Mouse (Mus musculus): ENCODE results near the gene Klk12. TPM values are rescaled to one million over a fixed set of nuclear protein-coding genes. Genes with fewer than 3 reads are reported as not detected.

Gene Klk12
- total and polyA plus RNA-seq, 2 experiments from 2014 or later, result not detected

DNA sequence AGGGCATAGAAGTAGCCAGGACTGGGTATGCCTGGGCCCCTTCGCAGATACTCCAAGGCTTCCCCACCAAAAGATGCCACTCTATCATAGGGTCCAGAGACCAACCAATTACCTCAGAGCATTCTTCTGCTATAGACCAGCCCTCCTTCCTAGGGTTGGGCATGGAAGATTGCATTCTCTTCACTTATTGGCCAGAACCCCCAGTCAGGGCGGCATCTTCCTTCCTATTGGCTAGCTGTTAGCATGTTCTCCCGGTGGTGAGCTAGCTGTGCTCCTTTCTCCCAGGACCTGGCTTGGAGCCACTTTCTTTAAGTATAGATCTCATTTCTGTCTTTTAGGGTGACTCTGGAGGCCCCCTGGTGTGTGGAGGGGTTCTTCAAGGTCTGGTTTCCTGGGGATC lies 4.2 kb downstream of the Klk12 start:
- Histone ChIP-seq H3K36me3 (ENCODE audit: insufficient read depth, low read length) (no peaks in the 10 kb centered on the region), H3K27me3 (ENCODE audit: insufficient read depth, low read length) (no peaks in the 10 kb centered on the region), H3K4me3 (ENCODE audit: low read length) (no peak overlapping the region), H3K9ac (replicated peaks; ENCODE audit: low read length) (no peak overlapping the region), H3K27ac (no peak overlapping the region), H3K4me2 (ENCODE audit: low read depth, low read length) (no peak overlapping the region), H3K9me3 (ENCODE audit: low read length) (no peaks in the 10 kb centered on the region), H3K4me1 (ENCODE audit: insufficient read depth, low read length) (no peaks in the 10 kb centered on the region)
- DNase-seq (ENCODE audit: low spot score) (no peak), ATAC-seq (no peak)
- 75% methylated on average over 3 of the region's 3 CpGs for WGBS
- no peak for TF ChIP-seq CTCF (IDR thresholded peaks at IDR 0.05; ENCODE audit: low read depth)

DNA sequence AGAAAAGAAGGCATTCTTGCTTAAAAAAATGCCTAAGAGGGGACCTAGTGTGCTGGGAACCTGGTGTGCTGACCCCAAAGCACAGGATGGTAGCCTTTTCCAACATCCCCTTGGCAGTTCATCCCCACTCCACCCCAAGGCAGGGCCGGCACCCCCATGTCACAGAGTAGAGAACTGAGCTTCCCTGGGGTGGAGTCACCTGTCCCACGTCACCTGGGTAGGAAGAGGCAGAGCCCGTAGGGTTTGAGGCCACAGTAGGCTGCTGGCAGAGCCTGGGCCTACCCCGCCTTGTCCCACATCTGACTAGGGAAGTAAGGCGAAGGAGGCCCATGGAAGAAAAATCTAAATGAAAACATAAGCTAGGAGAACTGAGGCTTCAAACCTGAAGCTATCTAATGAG lies 5.7 kb downstream of the Klk12 start, which contains the start of gene Klk11:
Klk11 (plus strand) TSS at position 241 of the 400 bp plus-strand sequence.
- Histone ChIP-seq H3K4me1 (ENCODE audit: insufficient read depth, low read length) (no peaks in the 10 kb centered on the region), H3K27me3 (ENCODE audit: insufficient read depth, low read length) (no peaks in the 10 kb centered on the region), H3K27ac (no peak within 1 kb of the TSS), H3K36me3 (ENCODE audit: insufficient read depth, low read length) (no peaks in the 10 kb centered on the region), H3K4me2 (ENCODE audit: low read depth, low read length) (no peak within 1 kb of the TSS), H3K4me3 (ENCODE audit: low read length) (no peak within 1 kb of the TSS), H3K9ac (replicated peaks; ENCODE audit: low read length) (no peak within 1 kb of the TSS), H3K9me3 (ENCODE audit: low read length) (no peaks in the 10 kb centered on the region)
- WGBS, result 98% methylated on average over 5 of the region's 5 CpGs
- TF ChIP-seq CTCF (IDR thresholded peaks at IDR 0.05; ENCODE audit: low read depth), result no peak
- DNase-seq (ENCODE audit: low spot score), result no peak
- ATAC-seq, result no peak

DNA sequence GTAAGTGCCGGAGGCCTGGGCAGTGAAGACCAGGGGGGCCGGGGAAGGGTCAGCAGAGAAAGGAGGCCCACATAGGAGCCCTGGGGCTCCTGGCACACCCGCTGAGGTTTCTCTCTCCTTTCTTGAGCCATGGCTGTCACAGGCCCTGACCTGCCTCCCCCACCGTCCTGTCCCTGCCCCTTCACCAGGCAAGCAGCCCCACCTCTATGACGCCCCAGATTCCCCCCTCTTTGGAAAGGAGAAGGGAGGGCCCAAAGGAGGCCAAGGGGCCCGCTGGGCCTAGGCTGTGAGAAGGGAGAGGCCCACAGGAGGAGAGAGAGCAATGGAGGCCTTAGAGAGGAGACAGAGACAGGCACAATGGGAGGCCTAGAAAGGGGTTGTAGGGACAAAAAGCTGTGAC lies 6.1 kb downstream of the Klk12 start:
- Histone ChIP-seq H3K9ac (replicated peaks; ENCODE audit: low read length) (no peak overlapping the region), H3K27ac (no peak overlapping the region), H3K4me1 (ENCODE audit: insufficient read depth, low read length) (no peaks in the 10 kb centered on the region), H3K27me3 (ENCODE audit: insufficient read depth, low read length) (no peaks in the 10 kb centered on the region), H3K36me3 (ENCODE audit: insufficient read depth, low read length) (no peaks in the 10 kb centered on the region), H3K4me2 (ENCODE audit: low read depth, low read length) (no peak overlapping the region), H3K4me3 (ENCODE audit: low read length) (no peak overlapping the region), H3K9me3 (ENCODE audit: low read length) (no peaks in the 10 kb centered on the region)
- ATAC-seq, result no peak
- WGBS, result 37% methylated on average over 6 of the region's 6 CpGs
- DNase-seq (ENCODE audit: low spot score), result no peak
- no peak for TF ChIP-seq CTCF (IDR thresholded peaks at IDR 0.05; ENCODE audit: low read depth)

DNA sequence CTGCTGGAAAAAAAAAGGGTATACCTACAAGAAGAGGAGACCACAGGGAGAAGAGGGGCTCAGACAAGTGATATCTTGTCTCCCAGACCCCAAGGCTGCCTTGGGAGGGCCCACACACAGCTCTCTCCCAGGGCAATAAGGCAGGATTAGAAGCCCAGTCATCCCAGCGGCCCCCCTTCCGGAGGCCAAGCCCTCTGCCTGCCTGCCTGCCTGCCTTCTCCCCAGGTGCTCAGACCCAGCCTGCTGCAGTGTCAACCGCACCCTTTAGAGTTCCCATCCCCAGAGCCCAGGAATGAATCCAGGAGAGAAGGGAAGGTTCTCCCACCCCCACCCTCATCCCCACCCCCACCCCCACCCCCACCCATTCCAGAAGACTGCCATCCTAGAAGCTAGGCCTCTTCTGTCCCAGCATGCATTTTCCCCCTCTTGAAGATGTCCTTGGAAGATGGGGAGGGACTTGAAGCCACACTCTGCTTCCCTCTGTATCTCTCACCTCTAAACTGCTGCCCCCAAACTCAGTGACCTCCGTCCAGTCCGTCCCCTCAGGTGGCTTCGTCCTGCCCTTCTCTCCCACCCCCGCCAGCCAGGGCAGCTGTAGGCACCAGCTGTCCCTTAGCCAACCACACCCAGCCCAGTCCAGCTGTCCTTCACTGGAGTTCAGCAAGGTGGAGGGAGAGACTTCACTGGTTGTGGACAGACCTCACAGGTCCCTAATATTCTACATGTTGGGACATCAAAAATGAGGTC lies 6.8 kb downstream of the Klk12 start:
- H3K4me1 ChIP-seq (ENCODE audit: insufficient read depth, low read length), result no peaks in the 10 kb centered on the region
- no peaks in the 10 kb centered on the region for H3K27me3 ChIP-seq (ENCODE audit: insufficient read depth, low read length)
- no peak overlapping the region for H3K4me2 ChIP-seq (ENCODE audit: low read depth, low read length)
- no peak overlapping the region for H3K27ac ChIP-seq
- no peak for TF ChIP-seq CTCF (IDR thresholded peaks at IDR 0.05; ENCODE audit: low read depth)
- WGBS, result 54% methylated on average over 7 of the region's 7 CpGs
- H3K4me3 ChIP-seq (ENCODE audit: low read length), result no peak overlapping the region
- ATAC-seq, result no peak
- no peak for DNase-seq (ENCODE audit: low spot score)
- no peaks in the 10 kb centered on the region for H3K36me3 ChIP-seq (ENCODE audit: insufficient read depth, low read length)
- H3K9me3 ChIP-seq (ENCODE audit: low read length), result no peaks in the 10 kb centered on the region
- no peak overlapping the region for H3K9ac ChIP-seq (replicated peaks; ENCODE audit: low read length)

DNA sequence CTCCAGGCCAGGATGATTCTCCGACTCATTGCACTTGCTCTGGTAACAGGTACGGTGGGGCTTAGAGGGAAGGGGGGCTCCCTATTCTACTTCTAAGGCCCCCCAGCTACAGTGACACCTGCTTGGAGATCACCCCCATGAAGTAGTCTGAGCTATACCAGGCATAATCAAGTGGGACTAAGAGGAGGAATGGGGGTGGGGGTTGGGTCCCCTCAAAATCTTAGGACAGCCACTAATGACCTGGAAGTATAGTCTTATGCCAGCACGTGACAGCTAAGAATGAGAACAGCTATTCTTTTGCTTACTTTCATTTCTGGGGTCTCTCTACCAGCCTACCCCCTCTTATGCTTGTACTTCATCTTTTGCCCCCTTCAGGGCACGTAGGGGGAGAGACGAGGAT lies 7.8 kb downstream of the Klk12 start:
- no peak for TF ChIP-seq CTCF (IDR thresholded peaks at IDR 0.05; ENCODE audit: low read depth)
- Histone ChIP-seq H3K4me3 (ENCODE audit: low read length) (no peak overlapping the region), H3K27ac (no peak overlapping the region), H3K4me2 (ENCODE audit: low read depth, low read length) (no peak overlapping the region), H3K4me1 (ENCODE audit: insufficient read depth, low read length) (no peaks in the 10 kb centered on the region), H3K9me3 (ENCODE audit: low read length) (no peaks in the 10 kb centered on the region), H3K27me3 (ENCODE audit: insufficient read depth, low read length) (no peaks in the 10 kb centered on the region), H3K9ac (replicated peaks; ENCODE audit: low read length) (no peak overlapping the region), H3K36me3 (ENCODE audit: insufficient read depth, low read length) (no peaks in the 10 kb centered on the region)
- WGBS, result 80% methylated on average over 5 of the region's 5 CpGs
- ATAC-seq (no peak), DNase-seq (ENCODE audit: low spot score) (no peak)

DNA sequence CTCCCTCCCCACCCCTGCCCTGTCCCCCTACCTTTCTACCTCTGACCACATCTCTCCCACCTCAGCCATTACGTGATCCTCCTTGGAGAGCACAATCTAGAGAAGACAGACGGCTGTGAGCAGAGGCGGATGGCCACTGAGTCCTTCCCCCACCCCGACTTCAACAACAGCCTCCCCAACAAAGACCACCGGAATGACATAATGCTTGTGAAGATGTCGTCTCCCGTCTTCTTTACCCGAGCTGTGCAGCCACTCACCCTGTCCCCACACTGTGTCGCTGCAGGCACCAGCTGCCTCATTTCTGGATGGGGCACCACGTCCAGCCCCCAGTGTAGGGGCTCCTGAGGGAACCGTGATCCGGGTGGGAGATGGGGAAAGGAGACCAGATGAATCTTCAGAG lies 8.7 kb downstream of the Klk12 start:
- Histone ChIP-seq H3K9ac (replicated peaks; ENCODE audit: low read length) (no peak overlapping the region), H3K27ac (no peak overlapping the region), H3K9me3 (ENCODE audit: low read length) (no peaks in the 10 kb centered on the region), H3K36me3 (ENCODE audit: insufficient read depth, low read length) (no peaks in the 10 kb centered on the region), H3K4me2 (ENCODE audit: low read depth, low read length) (no peak overlapping the region), H3K4me3 (ENCODE audit: low read length) (no peak overlapping the region), H3K4me1 (ENCODE audit: insufficient read depth, low read length) (no peaks in the 10 kb centered on the region; the same call in 1 of the 2 replicates), H3K27me3 (ENCODE audit: insufficient read depth, low read length) (no peaks in the 10 kb centered on the region)
- no peak for DNase-seq (ENCODE audit: low spot score)
- ATAC-seq, result no peak
- TF ChIP-seq CTCF (IDR thresholded peaks at IDR 0.05; ENCODE audit: low read depth), result no peak
- 91% methylated on average over 12 of the region's 12 CpGs for WGBS

Measured in hindbrain, postnatal 0 days (tissue).